In genomic region chr6:30468684-30469083, GRCm38 (mm10) we compare ENCODE assay signal across 9 mouse cellular contexts. TPM values are rescaled to one million over a fixed set of nuclear protein-coding genes. Genes with fewer than 3 reads are reported as not detected.
DNase-seq lines count a peak whose midpoint lies in the region; ATAC-seq and TF ChIP-seq lines count a peak whose summit lies in the region.
"Had no signal": no experiment of that assay in that cellular context is flagged by ENCODE, and none has a peak within 500 bp of the region (broad histone marks: within the 10 kb centered on the region; RNA-seq: fewer than 3 reads in every experiment).

No protein-coding gene starts in this region.

- H3K27me3 ChIP-seq in heart, postnatal 0 days (ENCODE audit: control insufficient read depth, insufficient read depth, low read length): no peaks in the 10 kb centered on the region
- no peaks in the 10 kb centered on the region for H3K27me3 ChIP-seq in limb, embryonic 11.5 days (ENCODE audit: control insufficient read depth, insufficient read depth, low read length)

- peak overlapping the region; percentile 32; the same call in 1 of the 2 replicates for H3K4me2 ChIP-seq in heart, postnatal 0 days (ENCODE audit: low read depth, low read length)
- no peak overlapping the region for H3K4me2 ChIP-seq in limb, embryonic 11.5 days (ENCODE audit: low read depth, severe bottlenecking)
- H3K4me2 ChIP-seq: liver, embryonic 13.5 days had no signal

- no peak; the same call in 1 of the 2 replicates for ATAC-seq in heart, postnatal 0 days (ENCODE audit: insufficient read depth, low read depth)
- ATAC-seq in limb, embryonic 11.5 days (ENCODE audit: insufficient number of reproducible peaks, low FRiP score, low TSS enrichment, low read depth): no peak

- H3K36me3 ChIP-seq in heart, postnatal 0 days (replicated peaks; ENCODE audit: control insufficient read depth, insufficient read depth, low read length): no peaks in the 10 kb centered on the region
- H3K36me3 ChIP-seq in limb, embryonic 11.5 days (ENCODE audit: control insufficient read depth, insufficient read depth, low read length): no peaks in the 10 kb centered on the region
- H3K36me3 ChIP-seq: liver, embryonic 13.5 days had no signal

- no peak for TF ChIP-seq EP300 in heart, postnatal 0 days (IDR thresholded peaks at IDR 0.05; ENCODE audit: low read depth)

- DNase-seq in left cerebral cortex, postnatal 4 days: peak; percentile 64
- no peak for DNase-seq in left cerebral cortex, postnatal 36 days (ENCODE audit: low spot score in 2 of 2)
- peak; percentile 27 for DNase-seq in Muller cell, postnatal 12 days (ENCODE audit: inconsistent ontology term)
- DNase-seq in embryo, embryonic 10 days (ENCODE audit: low spot score): peak; percentile 78
- peak; percentile 75 for DNase-seq in heart, postnatal 0 days (ENCODE audit: low spot score)
- DNase-seq in limb, embryonic 11.5 days (ENCODE audit: low spot score): peak; percentile 63
- DNase-seq in retina, postnatal 1 day: peak; percentile 71
- DNase-seq in layer of hippocampus, adult 8-10 months (ENCODE audit: low spot score in 2 of 2): no peak
- DNase-seq: liver, embryonic 13.5 days had no signal

- TF ChIP-seq CTCF in heart, postnatal 0 days (IDR thresholded peaks at IDR 0.05; ENCODE audit: low read depth): peak; percentile 56

- H3K27ac ChIP-seq in heart, postnatal 0 days (ENCODE audit: low read depth): no peak overlapping the region
- H3K27ac ChIP-seq in limb, embryonic 11.5 days (replicated peaks; ENCODE audit: low read depth, low read length): no peak overlapping the region
- H3K27ac ChIP-seq: liver, embryonic 13.5 days had no signal

- no peak overlapping the region for H3K9ac ChIP-seq in heart, postnatal 0 days (replicated peaks; ENCODE audit: low read depth, low read length)
- peak overlapping the region; percentile 2; the same call in 1 of the 2 replicates for H3K9ac ChIP-seq in limb, embryonic 11.5 days (ENCODE audit: low read length)
- H3K9ac ChIP-seq: liver, embryonic 13.5 days had no signal

- no peaks in the 10 kb centered on the region for H3K9me3 ChIP-seq in heart, postnatal 0 days (replicated peaks; ENCODE audit: control insufficient read depth, low read length)
- no peaks in the 10 kb centered on the region for H3K9me3 ChIP-seq in limb, embryonic 11.5 days (ENCODE audit: control insufficient read depth, low read length)
- H3K9me3 ChIP-seq: liver, embryonic 13.5 days had no signal

- WGBS in heart, postnatal 0 days: 51% methylated on average over 12 of the region's 12 CpGs
- WGBS in limb, embryonic 11.5 days: 54% methylated on average over 12 of the region's 12 CpGs

- no peak overlapping the region for H3K4me3 ChIP-seq in heart, postnatal 0 days (ENCODE audit: low read depth, low read length)
- no peak overlapping the region for H3K4me3 ChIP-seq in limb, embryonic 11.5 days (ENCODE audit: low read depth, low read length)
- H3K4me3 ChIP-seq: liver, embryonic 13.5 days had no signal

- intact Hi-C loops in left cerebral cortex, postnatal 4 days (cut with DNase I): no loop called here
- intact Hi-C loops in left cerebral cortex, postnatal 36 days (cut with DNase I): loop anchor here (2.0 kb wide), 1 partner anchor 66 kb away; no protein-coding TSS in a partner anchor

- H3K4me1 ChIP-seq in heart, postnatal 0 days (ENCODE audit: control insufficient read depth, insufficient read depth): 0 out of 2 replicates have a peak, but pooled peaks cover 6% of the 10 kb centered on the region
- H3K4me1 ChIP-seq in limb, embryonic 11.5 days (ENCODE audit: control insufficient read depth, insufficient read depth, low read length): peaks cover 12% of the 10 kb centered on the region

RNA-seq across cellular contexts. Expression of gene Tmem209, which starts 40.9 kb away (rescaled TPM):
- total RNA-seq in left cerebral cortex, postnatal 4 days (2021): 10 to 100 TPM; 17.7 to 19.7 TPM
- 10 to 100 TPM; 19.1 to 20.7 TPM for total RNA-seq in left cerebral cortex, postnatal 36 days (2021)
- total RNA-seq in heart, postnatal 0 days (2014; rRNA removed; ENCODE audit: low replicate concordance): 36.9 and 41.8 TPM in 2 replicates
- 10.9 and 13.1 TPM in 2 replicates for polyA plus RNA-seq in heart, postnatal 0 days (2015; fragmentation: Nextera tagmentation; extraction: Ambion mirVana)
- polyA plus RNA-seq in limb, embryonic 11.5 days (2014; fragmentation: Nextera tagmentation; extraction: Ambion mirVana): 44.5 and 50.0 TPM in 2 replicates
- 10 to 100 TPM; 21.4 to 25.7 (median 24.1) TPM for total RNA-seq in layer of hippocampus, adult 8-10 months (2022)

RNA-seq across cellular contexts. Expression of gene Ssmem1, which starts 41.0 kb away (rescaled TPM):
- total RNA-seq in left cerebral cortex, postnatal 4 days (2021): 1 to 10 TPM in 1 of 2 experiments, under 1 TPM in 1; 0.56 to 1.2 TPM
- under 1 TPM; 0.84 to 0.94 TPM for total RNA-seq in left cerebral cortex, postnatal 36 days (2021)
- total RNA-seq in heart, postnatal 0 days (2014; rRNA removed; ENCODE audit: low replicate concordance): not detected in 2 replicates
- 0.08 TPM in 1 of 2 replicates, not detected in the other for polyA plus RNA-seq in heart, postnatal 0 days (2015; fragmentation: Nextera tagmentation; extraction: Ambion mirVana)
- 0.17 and 0.28 TPM in 2 replicates for polyA plus RNA-seq in limb, embryonic 11.5 days (2014; fragmentation: Nextera tagmentation; extraction: Ambion mirVana)
- total RNA-seq in layer of hippocampus, adult 8-10 months (2022): 1 to 10 TPM in 3 of 4 experiments, under 1 TPM in 1; 0.39 to 1.5 (median 1.1) TPM

Comparison
In these comparisons a context has a peak if more than half of its experiments do, and no peak if none do; other contexts are left out.
1. DNase-seq: peak in left cerebral cortex, postnatal 4 days (single experiment), Muller cell, postnatal 12 days (single experiment), embryo, embryonic 10 days (single experiment), heart, postnatal 0 days (single experiment), limb, embryonic 11.5 days (single experiment) and retina, postnatal 1 day (single experiment); none in left cerebral cortex, postnatal 36 days (0 of 2) and layer of hippocampus, adult 8-10 months (0 of 2).